Mouse (Mus musculus): Measurements from ENCODE around the gene Arhgap17. TPM values are rescaled to one million over a fixed set of nuclear protein-coding genes. Genes with fewer than 3 reads are reported as not detected.

Gene Arhgap17
- polyA plus RNA-seq (2017; shearing (Covaris generic)) = 39.7 TPM

DNA sequence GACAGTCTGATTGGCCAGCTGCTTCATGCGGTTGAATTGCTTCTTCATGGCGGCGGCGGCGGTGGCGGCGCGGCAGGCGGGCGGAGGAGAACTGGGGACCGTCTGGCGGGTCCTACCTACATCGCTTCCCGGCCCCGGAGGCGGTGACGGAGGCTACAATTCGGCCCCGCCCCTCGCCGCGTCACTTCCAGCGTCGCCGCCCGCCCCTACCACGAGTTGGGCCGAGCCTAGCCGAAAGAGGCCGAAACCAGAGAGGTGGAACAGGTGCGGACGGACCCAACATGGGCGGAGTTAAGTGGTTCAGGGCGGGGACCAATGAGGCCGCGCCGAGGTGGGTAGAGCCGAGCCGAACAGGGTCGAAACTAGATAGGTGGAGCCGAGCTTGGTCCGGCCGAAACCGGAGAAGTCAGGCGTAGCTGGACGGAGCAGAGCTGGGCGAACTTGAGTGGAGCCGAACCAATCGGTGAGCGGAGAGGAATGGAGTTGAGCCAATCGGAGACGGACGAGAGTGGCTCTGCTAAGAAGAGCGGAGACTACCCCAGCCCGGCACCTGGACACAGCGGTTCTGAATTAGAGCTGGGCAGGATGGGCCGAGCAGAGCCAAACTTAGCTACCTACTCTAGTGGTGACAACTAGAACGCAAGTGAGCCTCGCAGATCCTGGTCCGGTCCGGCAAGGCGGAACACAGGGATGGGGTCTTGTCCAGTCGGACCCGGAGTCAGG is at the start of gene Arhgap17, which contains the start of gene Lcmt1:
Arhgap17 (minus strand) TSS at position 157 of the 723 bp plus-strand sequence.
Lcmt1 (plus strand) TSS at position 26 of the 723 bp plus-strand sequence.

Other genes starting within 250 kb of the Arhgap17 start
- 80.6 TPM for gene Tnrc6a, start 246.0 kb downstream of the Arhgap17 start, polyA plus RNA-seq (2017; shearing (Covaris generic))
- gene Slc5a11, start 155.1 kb downstream of the Arhgap17 start, polyA plus RNA-seq (2017; shearing (Covaris generic)) = 0.32 TPM
- gene Lcmt1, start 131 bp downstream of the Arhgap17 start, polyA plus RNA-seq (2017; shearing (Covaris generic)) = 17.6 TPM
- not detected for gene Aqp8, start 92.4 kb upstream of the Arhgap17 start, polyA plus RNA-seq (2017; shearing (Covaris generic))
- gene Zkscan2, start 130.5 kb upstream of the Arhgap17 start, polyA plus RNA-seq (2017; shearing (Covaris generic)) = 0.09 TPM